Mouse (Mus musculus): Measurements from ENCODE around the gene Ankrd44.

- no peak for TF ChIP-seq CTCF (IDR thresholded peaks at IDR 0.05; ENCODE audit: low read depth, low read length)
- TF ChIP-seq TAL1 (conservative IDR thresholded peaks at IDR 0.05; ENCODE audit: low read depth, low read length) = no peak
- TF ChIP-seq GATA1 (IDR thresholded peaks at IDR 0.05; ENCODE audit: borderline replicate concordance, low read length) = no peak
Measured at GRCm38 (mm10) chr1:54798415-54798814, 127.8 kb downstream of the Ankrd44 start.

Data from G1E (cell line).